Mouse (Mus musculus): ENCODE measurements at regions not wholly inside any gene's neighbourhood (a gene's known extent, or its start where the extent isn't known, plus 50 kb on each side); places are given as distances from the start of the nearest gene placed in this dataset.

GRCm38 (mm10) chr3:144334201-144334600 lies 129.2 kb upstream of the Lmo4 start:
- no peak for TF ChIP-seq CTCF (IDR thresholded peaks at IDR 0.05; ENCODE audit: borderline replicate concordance, control insufficient read depth, extremely low read depth, insufficient read depth, low read length, poor library complexity)
- TF ChIP-seq POLR2A (IDR thresholded peaks at IDR 0.05; ENCODE audit: control insufficient read depth, extremely low read depth, insufficient read depth, low read length, poor library complexity), result no peak
